Mouse (Mus musculus) lung, postnatal 4 days (tissue): ENCODE measurements around the gene Dennd6a.
"Not testable (repeated sequence)": the region's sequence is repeated elsewhere in the genome, so short reads cannot be mapped to it uniquely, and the experiment has no call there.

Experiments
- DNase-seq, 2 experiments: peaks; one replicate each; pipeline ENCODE4 v3.0.0; 2021

The Dennd6a gene

GRCm38 (mm10) chr14:26573556-26573955, at the start of gene Dennd6a:
Gene Dennd6a (plus strand): TSS chr14:26573856.
- DNase-seq = not testable (repeated sequence)

- no peak for DNase-seq
These were observed 47.7 kb upstream of the Dennd6a start for GRCm38 (mm10) chr14:26525955-26526354.

GRCm38 (mm10) chr14:26528296-26528695, 45.4 kb upstream of the Dennd6a start:
- no peak for DNase-seq

GRCm38 (mm10) chr14:26530350-26530749, 43.3 kb upstream of the Dennd6a start:
- peak in 1 of 2 experiments; percentile 23 for DNase-seq

- no peak for DNase-seq
These were observed 42.0 kb upstream of the Dennd6a start for GRCm38 (mm10) chr14:26531410-26532313.

- no peak for DNase-seq
These were observed 40.9 kb upstream of the Dennd6a start for GRCm38 (mm10) chr14:26532752-26533151.

- DNase-seq = peak; percentile 11 to 23
These were observed 40.4 kb upstream of the Dennd6a start for GRCm38 (mm10) chr14:26533267-26533666.

GRCm38 (mm10) chr14:26533821-26534756, 39.6 kb upstream of the Dennd6a start:
- DNase-seq = peak; percentile 60 to 69

GRCm38 (mm10) chr14:26534757-26535479, 38.7 kb upstream of the Dennd6a start, which contains the start of gene Slmap:
Gene Slmap (minus strand): TSS chr14:26534931.
- peak; percentile 98 to 99 for DNase-seq

- no peak for DNase-seq
These were observed 34.4 kb upstream of the Dennd6a start for GRCm38 (mm10) chr14:26539241-26539640.

- no peak for DNase-seq
These were observed 33.1 kb upstream of the Dennd6a start for GRCm38 (mm10) chr14:26540577-26540976.

- DNase-seq = no peak
These were observed 31.5 kb upstream of the Dennd6a start for GRCm38 (mm10) chr14:26542136-26542535.

GRCm38 (mm10) chr14:26547516-26548488, 25.9 kb upstream of the Dennd6a start:
- no peak for DNase-seq

- no peak for DNase-seq
These were observed 22.9 kb upstream of the Dennd6a start for GRCm38 (mm10) chr14:26550712-26551111.

GRCm38 (mm10) chr14:26552441-26552840, 21.2 kb upstream of the Dennd6a start:
- DNase-seq = no peak

GRCm38 (mm10) chr14:26552853-26553252, 20.8 kb upstream of the Dennd6a start:
- no peak for DNase-seq

GRCm38 (mm10) chr14:26557581-26557980, 16.1 kb upstream of the Dennd6a start:
- DNase-seq = peak; percentile 14 to 33

GRCm38 (mm10) chr14:26558536-26558935, 15.1 kb upstream of the Dennd6a start:
- DNase-seq = no peak

- DNase-seq = no peak
These were observed 11.4 kb upstream of the Dennd6a start for GRCm38 (mm10) chr14:26562247-26562646.

GRCm38 (mm10) chr14:26569880-26570279, 3.8 kb upstream of the Dennd6a start:
- no peak for DNase-seq

- no peak for DNase-seq
These were observed 1.5 kb upstream of the Dennd6a start for GRCm38 (mm10) chr14:26571951-26572675.
